Mouse (Mus musculus): ENCODE data around the gene Car10. TPM values are rescaled to one million over a fixed set of nuclear protein-coding genes. Genes with fewer than 3 reads are reported as not detected.

The Car10 gene
- polyA plus RNA-seq, 1 experiment from 2014 or later = 4.0 TPM

GRCm38 (mm10) chr11:93185477-93185876 is 87.6 kb downstream of the Car10 start:
- Histone ChIP-seq H3K36me3 (no peaks in the 10 kb centered on the region), H3K27ac (no peak overlapping the region), H3K4me1 (no peaks in the 10 kb centered on the region), H3K4me3 (no peak overlapping the region), H3K27me3 (no peaks in the 10 kb centered on the region), H3K9ac (no peak overlapping the region), H3K9me3 (no peaks in the 10 kb centered on the region), H3K4me2 (no peak overlapping the region)
- 75% methylated on average over 4 of the region's 4 CpGs for WGBS
- ATAC-seq (ENCODE audit: insufficient number of reproducible peaks, insufficient read depth, low FRiP score, low TSS enrichment, low read depth) = no peak

DNA sequence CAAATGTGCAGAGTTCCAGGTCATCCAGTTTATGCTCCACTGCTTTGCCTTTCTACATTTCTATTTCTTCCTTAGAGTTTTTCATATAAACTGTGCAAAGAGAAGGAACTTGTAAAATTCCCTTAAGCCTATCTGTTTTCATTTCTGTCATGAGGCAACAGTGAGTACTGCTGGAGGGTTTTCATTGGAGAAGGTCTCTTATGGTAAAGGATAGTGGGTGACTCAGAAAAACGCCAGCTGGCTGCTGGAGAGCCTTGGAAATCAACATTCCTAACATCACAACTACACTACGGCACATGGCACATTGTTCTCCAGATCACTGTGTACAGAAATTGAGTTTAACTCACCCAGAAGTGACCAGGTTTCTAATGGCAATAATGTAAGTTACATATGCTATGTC is 88.3 kb downstream of the Car10 start:
- WGBS = 79% methylated on average over 2 of the region's 2 CpGs
- Histone ChIP-seq H3K4me1 (no peaks in the 10 kb centered on the region), H3K4me3 (no peak overlapping the region), H3K36me3 (no peaks in the 10 kb centered on the region), H3K9ac (no peak overlapping the region), H3K27me3 (no peaks in the 10 kb centered on the region), H3K27ac (no peak overlapping the region), H3K9me3 (no peaks in the 10 kb centered on the region), H3K4me2 (no peak overlapping the region)
- ATAC-seq (ENCODE audit: insufficient number of reproducible peaks, insufficient read depth, low FRiP score, low TSS enrichment, low read depth) = no peak

DNA sequence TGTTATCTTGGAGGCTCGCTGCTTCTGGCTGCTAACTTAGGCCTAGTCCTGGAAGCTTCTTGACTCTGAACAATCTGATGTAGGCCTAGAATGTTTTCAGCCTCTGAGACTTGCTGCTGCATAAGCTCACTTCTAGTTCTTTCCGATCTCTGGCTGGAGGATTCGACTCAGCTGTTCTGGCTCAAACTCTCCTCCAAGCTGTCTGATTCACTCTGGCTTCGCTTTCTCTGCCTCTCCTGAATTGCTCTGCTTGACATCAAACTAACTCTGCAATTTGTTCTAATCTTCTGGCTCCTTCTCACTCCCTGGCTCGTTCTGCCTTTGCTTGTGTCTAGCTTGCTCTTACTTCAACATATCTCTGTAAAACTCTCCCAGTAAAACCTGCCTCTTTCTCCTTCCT is 90.8 kb downstream of the Car10 start:
- H3K27me3 ChIP-seq = no peaks in the 10 kb centered on the region
- no peak overlapping the region for H3K9ac ChIP-seq
- no peaks in the 10 kb centered on the region for H3K4me1 ChIP-seq
- WGBS = 76% methylated on average over 5 of the region's 5 CpGs
- ATAC-seq (ENCODE audit: insufficient number of reproducible peaks, insufficient read depth, low FRiP score, low TSS enrichment, low read depth) = no peak
- H3K36me3 ChIP-seq = no peaks in the 10 kb centered on the region
- no peaks in the 10 kb centered on the region for H3K9me3 ChIP-seq
- H3K4me3 ChIP-seq = no peak overlapping the region
- no peak overlapping the region for H3K4me2 ChIP-seq
- no peak overlapping the region for H3K27ac ChIP-seq

DNA sequence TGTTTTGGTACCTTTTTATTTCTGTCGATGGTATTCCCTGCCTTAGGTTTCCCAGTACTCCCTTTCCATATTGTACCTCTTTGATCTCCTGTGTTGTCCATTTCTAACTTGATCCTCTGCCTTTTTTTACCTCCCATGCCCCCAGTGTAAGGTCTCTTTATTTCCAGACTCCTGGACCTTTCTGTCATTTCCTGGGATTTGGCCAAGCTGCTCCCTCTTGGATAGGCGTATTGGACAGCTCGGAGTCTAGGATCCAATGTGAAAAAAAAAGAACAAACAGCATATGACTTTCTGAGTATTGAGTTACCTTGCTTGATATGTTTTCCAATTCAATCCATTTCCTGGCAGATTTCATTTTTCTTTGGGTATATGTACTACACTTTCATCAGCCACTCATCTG is 102.2 kb downstream of the Car10 start:
- whole genome bisulfite sequencing = 86% methylated on average over 3 of the region's 3 CpGs
- H3K27ac ChIP-seq = no peak overlapping the region
- no peaks in the 10 kb centered on the region for H3K27me3 ChIP-seq
- peaks cover 7% of the 10 kb centered on the region; the same call in 1 of the 2 replicates for H3K4me1 ChIP-seq
- H3K4me2 ChIP-seq = no peak overlapping the region
- no peaks in the 10 kb centered on the region for H3K9me3 ChIP-seq
- no peak for ATAC-seq (ENCODE audit: insufficient number of reproducible peaks, insufficient read depth, low FRiP score, low TSS enrichment, low read depth)
- H3K36me3 ChIP-seq = no peaks in the 10 kb centered on the region
- H3K4me3 ChIP-seq = no peak overlapping the region
- H3K9ac ChIP-seq = no peak overlapping the region

DNA sequence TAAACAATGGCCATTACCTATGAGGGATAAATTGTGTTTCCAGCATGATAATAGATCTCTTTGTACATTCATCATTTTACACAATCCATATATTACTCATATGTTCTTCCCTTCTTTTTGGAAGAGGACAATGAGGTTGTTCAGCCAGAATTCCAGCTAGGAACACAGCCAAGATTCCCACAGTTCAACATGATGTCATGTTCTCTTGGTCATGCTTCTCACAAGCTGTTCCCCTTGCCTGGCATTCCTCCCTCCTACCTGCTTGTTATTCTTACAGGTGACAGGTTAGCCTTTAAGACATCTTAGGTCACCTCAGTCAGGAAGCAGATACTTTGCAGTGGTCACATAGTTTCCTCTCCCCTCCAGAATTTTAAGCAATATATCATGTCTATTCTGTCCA is 119.6 kb downstream of the Car10 start:
- Histone ChIP-seq H3K4me2 (no peak overlapping the region), H3K27ac (no peak overlapping the region), H3K9me3 (no peaks in the 10 kb centered on the region), H3K36me3 (no peaks in the 10 kb centered on the region), H3K27me3 (no peaks in the 10 kb centered on the region), H3K4me1 (no peaks in the 10 kb centered on the region), H3K9ac (no peak overlapping the region), H3K4me3 (no peak overlapping the region)
- ATAC-seq (ENCODE audit: insufficient number of reproducible peaks, insufficient read depth, low FRiP score, low TSS enrichment, low read depth) = no peak

GRCm38 (mm10) chr11:93230057-93230456 is 132.2 kb downstream of the Car10 start:
- H3K27ac ChIP-seq = no peak overlapping the region
- no peak overlapping the region for H3K4me2 ChIP-seq
- H3K27me3 ChIP-seq = no peaks in the 10 kb centered on the region
- no peak overlapping the region for H3K4me3 ChIP-seq
- H3K36me3 ChIP-seq = no peaks in the 10 kb centered on the region
- no peaks in the 10 kb centered on the region for H3K4me1 ChIP-seq
- no peak overlapping the region for H3K9ac ChIP-seq
- ATAC-seq (ENCODE audit: insufficient number of reproducible peaks, insufficient read depth, low FRiP score, low TSS enrichment, low read depth) = no peak
- H3K9me3 ChIP-seq = no peaks in the 10 kb centered on the region

- H3K9me3 ChIP-seq = no peaks in the 10 kb centered on the region
- 86% methylated on average over 6 of the region's 6 CpGs for WGBS
- H3K27ac ChIP-seq = no peak overlapping the region
- no peak overlapping the region for H3K4me3 ChIP-seq
- H3K9ac ChIP-seq = no peak overlapping the region
- no peaks in the 10 kb centered on the region for H3K36me3 ChIP-seq
- H3K27me3 ChIP-seq = no peaks in the 10 kb centered on the region
- ATAC-seq (ENCODE audit: insufficient number of reproducible peaks, insufficient read depth, low FRiP score, low TSS enrichment, low read depth) = no peak
- H3K4me2 ChIP-seq = no peak overlapping the region
- H3K4me1 ChIP-seq = no peaks in the 10 kb centered on the region
Measured at GRCm38 (mm10) chr11:93249771-93250265, 152.0 kb downstream of the Car10 start.

DNA sequence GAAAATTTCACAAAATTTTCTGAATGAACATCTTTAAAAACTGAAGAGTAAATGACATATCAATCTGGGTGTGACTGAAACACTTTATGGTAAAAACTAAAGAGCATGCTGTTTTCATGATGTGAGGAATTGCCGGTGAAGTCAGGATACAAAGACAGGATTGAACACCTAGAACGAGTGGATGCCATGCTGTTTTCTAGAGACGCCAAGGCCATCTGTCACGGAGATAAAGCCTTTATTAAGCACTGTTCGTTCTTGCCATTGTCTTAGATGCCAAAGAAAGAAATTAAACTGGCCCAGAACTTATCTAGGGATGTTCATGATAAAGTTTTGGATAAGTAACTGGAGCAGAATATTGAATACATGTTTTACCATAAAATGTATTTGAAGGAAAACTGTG is 153.9 kb downstream of the Car10 start:
- no peak for ATAC-seq (ENCODE audit: insufficient number of reproducible peaks, insufficient read depth, low FRiP score, low TSS enrichment, low read depth)
- no peaks in the 10 kb centered on the region for H3K27me3 ChIP-seq
- H3K4me3 ChIP-seq = no peak overlapping the region
- no peak overlapping the region for H3K9ac ChIP-seq
- no peaks in the 10 kb centered on the region for H3K4me1 ChIP-seq
- H3K27ac ChIP-seq = no peak overlapping the region
- no peaks in the 10 kb centered on the region for H3K36me3 ChIP-seq
- H3K4me2 ChIP-seq = no peak overlapping the region
- H3K9me3 ChIP-seq = no peaks in the 10 kb centered on the region
- WGBS = 78% methylated on average over 5 of the region's 5 CpGs

- no peak overlapping the region for H3K9ac ChIP-seq
- no peaks in the 10 kb centered on the region for H3K27me3 ChIP-seq
- no peak overlapping the region for H3K4me2 ChIP-seq
- H3K9me3 ChIP-seq = no peaks in the 10 kb centered on the region
- H3K4me3 ChIP-seq = no peak overlapping the region
- H3K27ac ChIP-seq = no peak overlapping the region
- 71% methylated on average over 3 of the region's 3 CpGs for WGBS
- no peaks in the 10 kb centered on the region for H3K36me3 ChIP-seq
- H3K4me1 ChIP-seq = no peaks in the 10 kb centered on the region
- ATAC-seq (ENCODE audit: insufficient number of reproducible peaks, insufficient read depth, low FRiP score, low TSS enrichment, low read depth) = no peak
Measured at GRCm38 (mm10) chr11:93263979-93264378, 166.2 kb downstream of the Car10 start.

- Histone ChIP-seq H3K9me3 (no peaks in the 10 kb centered on the region), H3K9ac (no peak overlapping the region), H3K4me3 (no peak overlapping the region), H3K27me3 (no peaks in the 10 kb centered on the region), H3K4me1 (no peaks in the 10 kb centered on the region), H3K36me3 (no peaks in the 10 kb centered on the region), H3K4me2 (no peak overlapping the region), H3K27ac (no peak overlapping the region)
- ATAC-seq (ENCODE audit: insufficient number of reproducible peaks, insufficient read depth, low FRiP score, low TSS enrichment, low read depth) = no peak
- WGBS = 76% methylated on average over 6 of the region's 6 CpGs
Measured at GRCm38 (mm10) chr11:93272016-93272415, 174.2 kb downstream of the Car10 start.

- ATAC-seq (ENCODE audit: insufficient number of reproducible peaks, insufficient read depth, low FRiP score, low TSS enrichment, low read depth) = no peak
- Histone ChIP-seq H3K27me3 (no peaks in the 10 kb centered on the region), H3K27ac (no peak overlapping the region), H3K4me3 (no peak overlapping the region), H3K9me3 (no peaks in the 10 kb centered on the region), H3K36me3 (no peaks in the 10 kb centered on the region), H3K4me2 (no peak overlapping the region), H3K9ac (no peak overlapping the region), H3K4me1 (no peaks in the 10 kb centered on the region)
- WGBS = 52% methylated on average over 6 of the region's 6 CpGs
Measured at GRCm38 (mm10) chr11:93273906-93274305, 176.1 kb downstream of the Car10 start.

DNA sequence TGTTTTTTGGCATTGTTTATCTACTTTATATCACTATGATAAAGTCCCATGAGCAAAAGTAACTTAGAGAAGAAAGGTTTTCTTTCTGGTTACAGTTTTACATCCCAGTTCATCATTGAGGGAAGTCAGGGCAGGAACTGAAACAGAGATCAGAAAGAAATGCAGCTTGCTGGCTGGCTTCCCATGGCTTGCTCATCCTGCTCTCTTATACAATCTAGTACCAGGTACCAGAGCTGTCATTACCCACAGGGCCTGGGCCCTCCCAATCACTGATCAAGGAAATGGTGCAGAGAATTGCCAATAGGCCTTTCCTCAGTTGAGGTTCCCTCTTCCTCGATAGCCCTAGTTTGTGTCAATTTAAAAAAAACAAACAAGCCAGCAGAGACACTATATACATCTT is 195.8 kb downstream of the Car10 start:
- Histone ChIP-seq H3K4me3 (no peak overlapping the region), H3K4me1 (no peaks in the 10 kb centered on the region), H3K4me2 (no peak overlapping the region), H3K36me3 (no peaks in the 10 kb centered on the region), H3K9me3 (no peaks in the 10 kb centered on the region), H3K27me3 (no peaks in the 10 kb centered on the region), H3K27ac (no peak overlapping the region), H3K9ac (no peak overlapping the region)
- 83% methylated on average over 1 of the region's 1 CpGs for WGBS
- no peak for ATAC-seq (ENCODE audit: insufficient number of reproducible peaks, insufficient read depth, low FRiP score, low TSS enrichment, low read depth)

- 83% methylated on average over 1 of the region's 1 CpGs for WGBS
- Histone ChIP-seq H3K36me3 (no peaks in the 10 kb centered on the region), H3K4me2 (no peak overlapping the region), H3K9me3 (no peaks in the 10 kb centered on the region), H3K9ac (no peak overlapping the region), H3K4me1 (no peaks in the 10 kb centered on the region), H3K4me3 (no peak overlapping the region), H3K27ac (no peak overlapping the region), H3K27me3 (no peaks in the 10 kb centered on the region)
- no peak for ATAC-seq (ENCODE audit: insufficient number of reproducible peaks, insufficient read depth, low FRiP score, low TSS enrichment, low read depth)
Measured at GRCm38 (mm10) chr11:93309981-93310380, 212.2 kb downstream of the Car10 start.

All from embryonic facial prominence, embryonic 13.5 days (tissue).